Mouse (Mus musculus) midbrain, postnatal 0 days (tissue): ENCODE measurements around the gene 2900026A02Rik. TPM values are rescaled to one million over a fixed set of nuclear protein-coding genes. Genes with fewer than 3 reads are reported as not detected.

ENCODE experiments used
- ATAC-seq: fragments of 200-750 bp; cut with Nextera tagmentation; 2 replicates; pipeline ENCODE4 v1.8.0; 2017; ENCODE audit warnings: moderate number of reproducible peaks, mild to moderate bottlenecking, moderate TSS enrichment, moderate library complexity; ENCODE audit not compliant: low FRiP score
- DNase-seq: peaks from one replicate; pipeline ENCODE4 v3.0.0-alpha.2; 2015; ENCODE audit warnings: low spot score
- H3K27ac ChIP-seq: fragments of 300-500 bp; sonication (generic); 2 replicates; pipeline ENCODE4 v1.5.1; 2014; ENCODE audit warnings: low read depth, mild to moderate bottlenecking, low read length, mixed read lengths
- H3K27me3 ChIP-seq: fragments of 300-500 bp; sonication (generic); 2 replicates; pipeline ENCODE4 v1.6.1; 2014; ENCODE audit warnings: low read length, control low read depth, mixed read lengths; ENCODE audit not compliant: insufficient read depth
- H3K36me3 ChIP-seq: fragments of 300-500 bp; sonication (generic); 2 replicates; pipeline ENCODE4 v1.6.1; 2014; ENCODE audit warnings: low read length, control low read depth, mixed read lengths; ENCODE audit not compliant: insufficient read depth
- H3K4me1 ChIP-seq: fragments of 300-500 bp; sonication (generic); 2 replicates; pipeline ENCODE4 v1.6.1; 2014; ENCODE audit warnings: mild to moderate bottlenecking, control low read depth, antibody characterized with exemption, low read length, mixed read lengths; ENCODE audit not compliant: insufficient read depth
- H3K4me2 ChIP-seq: fragments of 300-500 bp; sonication (generic); 2 replicates; pipeline ENCODE4 v1.6.1; 2014; ENCODE audit warnings: low read depth, mild to moderate bottlenecking, low read length, mixed read lengths; ENCODE audit not compliant: poor library complexity, severe bottlenecking
- H3K4me3 ChIP-seq: fragments of 300-500 bp; sonication (generic); 2 replicates; pipeline ENCODE4 v1.5.1; 2014; ENCODE audit warnings: low read depth, mild to moderate bottlenecking, low read length, moderate library complexity
- H3K9ac ChIP-seq: fragments of 300-500 bp; sonication (generic); replicated peaks from 2 replicates; pipeline ENCODE4 v1.6.1; 2014; ENCODE audit warnings: mild to moderate bottlenecking, low read length, moderate library complexity, mixed read lengths; ENCODE audit not compliant: poor library complexity, severe bottlenecking
- H3K9me3 ChIP-seq: fragments of 300-500 bp; sonication (generic); 2 replicates; pipeline ENCODE4 v1.6.1; 2016; ENCODE audit warnings: low read length, control low read depth
- CTCF ChIP-seq: IDR thresholded peaks from 2 replicates; pipeline ENCODE4 v1.5.1; 2016; ENCODE audit warnings: antibody characterized with exemption, mild to moderate bottlenecking
- WGBS: fragments of 180-500 bp; shearing (Covaris S2); extraction: QIAGEN DNeasy Blood & Tissue Kit; methylation state at CpG from one replicate; pipeline ENCODE4 v1.1.7; 2014; 5-methylcytosine and 5-hydroxymethylcytosine counted together
- polyA plus RNA-seq: library from polyadenylated mRNA; unstranded; fragments of >200 nt; fragmentation: Nextera tagmentation; extraction: Ambion mirVana; gene quantifications from 2 replicates; pipeline ENCODE4 v1.2.1, GENCODE M21; 2015
- total RNA-seq: library from RNA; depleted of rRNA; stranded (reverse); fragments of >200 nt; gene quantifications from 2 replicates; pipeline ENCODE4 v1.2.3, GENCODE M21; 2014

The 2900026A02Rik gene
- total and polyA plus RNA-seq, 2 experiments from 2014 or later = 3.8 to 11.8 TPM

DNA sequence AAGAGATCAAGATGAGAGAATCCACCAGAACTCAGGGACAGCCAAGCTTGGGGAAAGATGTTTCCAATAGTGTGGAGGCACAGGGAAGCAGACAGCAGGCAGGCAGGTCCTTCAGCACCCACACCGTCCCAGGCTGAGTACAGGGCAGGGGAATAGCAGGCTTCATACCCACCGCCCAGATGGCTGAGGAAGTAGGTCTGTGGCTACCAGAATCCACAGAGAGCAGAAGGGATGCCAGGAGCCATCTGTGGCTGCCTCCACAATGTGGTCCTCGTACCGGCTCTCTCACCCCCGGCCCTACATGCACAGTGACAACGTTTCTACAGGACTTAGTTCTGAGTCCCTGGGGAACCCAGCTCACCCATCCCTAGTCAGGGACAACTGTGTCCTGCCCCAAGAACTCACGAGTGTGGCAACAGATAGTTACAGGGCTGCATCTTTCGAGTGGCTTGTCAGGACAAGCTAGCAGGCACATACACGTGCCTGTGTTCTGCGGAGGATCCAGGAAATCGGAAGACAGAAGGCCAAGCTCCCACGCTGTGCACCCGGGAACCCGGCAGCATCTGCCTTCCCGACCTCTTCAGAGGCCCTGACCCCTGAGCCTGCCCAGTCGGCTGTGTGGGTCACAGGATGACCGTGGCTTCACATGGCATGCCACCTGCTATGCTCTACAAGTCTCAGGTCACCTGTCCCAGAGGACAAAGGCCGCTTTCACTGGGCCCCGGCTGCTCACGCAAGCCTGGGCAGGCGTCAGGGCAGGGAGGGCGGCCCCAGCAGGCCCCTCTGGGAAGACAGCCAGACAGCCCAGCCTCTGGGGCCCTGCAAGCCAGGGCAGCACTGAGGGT, 68.2 kb downstream of the 2900026A02Rik start:
- TF ChIP-seq CTCF = no peak
- Histone ChIP-seq H3K4me3 (no peak overlapping the region), H3K4me2 (no peak overlapping the region), H3K9ac (no peak overlapping the region), H3K4me1 (peaks cover 6% of the 10 kb centered on the region; the same call in 1 of the 2 replicates), H3K27ac (no peak overlapping the region), H3K36me3 (no peaks in the 10 kb centered on the region), H3K9me3 (no peaks in the 10 kb centered on the region), H3K27me3 (no peaks in the 10 kb centered on the region)
- WGBS = 60% methylated on average over 22 of the region's 22 CpGs
- DNase-seq (no peak), ATAC-seq (no peak)

DNA sequence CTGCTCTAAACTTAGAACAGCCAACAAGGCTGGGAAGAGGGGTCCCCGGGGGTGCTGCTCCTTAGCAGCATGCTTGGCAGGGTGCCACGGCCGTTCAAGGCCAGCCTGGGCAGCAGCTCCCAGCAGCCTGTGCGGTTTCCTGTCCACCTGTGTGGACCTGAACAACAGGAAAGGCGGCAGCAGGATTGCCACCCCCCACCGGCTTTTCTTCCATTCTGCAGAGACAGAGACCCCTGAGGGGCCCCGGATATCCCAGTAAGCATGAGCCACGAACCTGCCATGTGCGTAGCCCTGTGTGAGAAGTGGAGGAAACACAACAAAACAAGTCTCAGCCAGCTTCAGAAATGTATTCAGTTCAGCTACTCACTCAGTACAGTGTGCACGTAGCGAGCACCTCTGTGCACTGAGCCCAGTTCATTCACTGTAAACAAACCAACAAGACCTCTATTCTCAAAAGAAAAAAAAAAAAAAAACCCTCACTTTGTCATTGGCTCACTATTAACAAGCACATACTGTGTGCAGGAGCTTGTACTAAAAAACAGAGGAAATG, 69.4 kb downstream of the 2900026A02Rik start:
- ATAC-seq (no peak), DNase-seq (peak; percentile 46)
- no peak overlapping the region for H3K4me3 ChIP-seq
- no peaks in the 10 kb centered on the region for H3K9me3 ChIP-seq
- H3K4me1 ChIP-seq = peaks cover 6% of the 10 kb centered on the region; the same call in 1 of the 2 replicates
- no peaks in the 10 kb centered on the region for H3K27me3 ChIP-seq
- TF ChIP-seq CTCF = no peak
- 36% methylated on average over 11 of the region's 11 CpGs for WGBS
- peak overlapping the region; percentile 34; the same call in 1 of the 2 replicates for H3K27ac ChIP-seq
- H3K9ac ChIP-seq = no peak overlapping the region
- H3K4me2 ChIP-seq = no peak overlapping the region
- H3K36me3 ChIP-seq = no peaks in the 10 kb centered on the region

GRCm38 (mm10) chr5:113150871-113151553, 70.0 kb downstream of the 2900026A02Rik start:
- whole genome bisulfite sequencing = 75% methylated on average over 9 of the region's 9 CpGs
- Histone ChIP-seq H3K4me1 (peaks cover 6% of the 10 kb centered on the region; the same call in 1 of the 2 replicates), H3K9me3 (no peaks in the 10 kb centered on the region), H3K36me3 (no peaks in the 10 kb centered on the region), H3K9ac (no peak overlapping the region), H3K4me2 (no peak overlapping the region), H3K27ac (peak overlapping the region; percentile 51; the same call in 1 of the 2 replicates), H3K4me3 (no peak overlapping the region), H3K27me3 (no peaks in the 10 kb centered on the region)
- DNase-seq (no peak), ATAC-seq (no peak)
- no peak for TF ChIP-seq CTCF

GRCm38 (mm10) chr5:113149052-113149451, 72.0 kb downstream of the 2900026A02Rik start:
- H3K27ac ChIP-seq = peak overlapping the region; percentile 57
- TF ChIP-seq CTCF = no peak
- H3K9me3 ChIP-seq = no peaks in the 10 kb centered on the region
- no peak overlapping the region for H3K4me2 ChIP-seq
- H3K27me3 ChIP-seq = no peaks in the 10 kb centered on the region
- H3K4me1 ChIP-seq = peaks cover 16% of the 10 kb centered on the region
- no peak overlapping the region for H3K4me3 ChIP-seq
- 42% methylated on average over 7 of the region's 7 CpGs for WGBS
- no peak overlapping the region for H3K9ac ChIP-seq
- no peak; the same call in 1 of the 2 replicates for ATAC-seq
- no peaks in the 10 kb centered on the region for H3K36me3 ChIP-seq
- peak; percentile 36 for DNase-seq

- H3K27ac ChIP-seq = no peak overlapping the region; the same call in 1 of the 2 replicates
- no peaks in the 10 kb centered on the region for H3K9me3 ChIP-seq
- no peak overlapping the region for H3K4me3 ChIP-seq
- peaks cover 16% of the 10 kb centered on the region for H3K4me1 ChIP-seq
- 79% methylated on average over 13 of the region's 13 CpGs for WGBS
- no peak overlapping the region for H3K9ac ChIP-seq
- H3K27me3 ChIP-seq = no peaks in the 10 kb centered on the region
- no peaks in the 10 kb centered on the region for H3K36me3 ChIP-seq
- DNase-seq (no peak), ATAC-seq (no peak)
- no peak overlapping the region for H3K4me2 ChIP-seq
- no peak for TF ChIP-seq CTCF
Observed at GRCm38 (mm10) chr5:113147994-113148471, 73.0 kb downstream of the 2900026A02Rik start.
